Mouse (Mus musculus) left cerebral cortex, adult 2 months (tissue): Measurements from ENCODE around the gene Acbd6. TPM values are rescaled to one million over a fixed set of nuclear protein-coding genes. Genes with fewer than 3 reads are reported as not detected.

Experiments used
- DNase-seq, 2 experiments: peaks; one replicate each; pipeline ENCODE4 v3.0.0; 2021 to 2022; ENCODE audit warnings: low spot score in 2 of 2, mixed read lengths in 1 of 2; ENCODE audit errors: extremely low spot score in 1 of 2
- H3K27ac ChIP-seq: fragments of 200-600 bp; 2 replicates; pipeline ENCODE4 v1.8.1; 2022
- H3K4me3 ChIP-seq: fragments of 200-600 bp; 2 replicates; pipeline ENCODE4 v1.8.1; 2022
- CTCF ChIP-seq: fragments of 200-600 bp; IDR thresholded peaks from 2 replicates; pipeline ENCODE4 v1.8.1; 2022; ENCODE audit warnings: antibody characterized with exemption, mild to moderate bottlenecking, moderate library complexity
- intact Hi-C: fragments of 180-260 bp; cut with DNase I; formaldehyde crosslinking; loops from one replicate; pipeline ENCODE4 v1.15.1; 2025
- total RNA-seq, 2 experiments: library from RNA; stranded (reverse); gene quantifications; 2 replicates each; pipeline ENCODE4 v1.2.3; 2021

The Acbd6 gene
- total RNA-seq, 2 experiments from 2014 or later = 95.6 to 101 TPM

- intact Hi-C loops = no loop called here
- H3K27ac ChIP-seq = no peak overlapping the region
- peak; percentile 13; the same call in 1 of the 2 replicates for TF ChIP-seq CTCF
- no peak overlapping the region for H3K4me3 ChIP-seq
- DNase-seq = no peak
Measured at GRCm38 (mm10) chr1:155614426-155614825, 56.5 kb downstream of the Acbd6 start.

GRCm38 (mm10) chr1:155621075-155621474 is 63.2 kb downstream of the Acbd6 start:
- H3K27ac ChIP-seq = no peak overlapping the region
- intact Hi-C loops = no loop called here
- no peak overlapping the region for H3K4me3 ChIP-seq
- no peak for DNase-seq
- no peak for TF ChIP-seq CTCF

GRCm38 (mm10) chr1:155623192-155623591 is 65.3 kb downstream of the Acbd6 start:
- H3K27ac ChIP-seq = no peak overlapping the region
- TF ChIP-seq CTCF = no peak
- intact Hi-C loops = no loop called here
- DNase-seq = no peak
- H3K4me3 ChIP-seq = no peak overlapping the region

- no peak overlapping the region for H3K4me3 ChIP-seq
- intact Hi-C loops = no loop called here
Measured at GRCm38 (mm10) chr1:155627746-155628145, 69.8 kb downstream of the Acbd6 start.

GRCm38 (mm10) chr1:155636648-155637047 is 78.7 kb downstream of the Acbd6 start:
- Histone ChIP-seq H3K27ac (no peak overlapping the region), H3K4me3 (no peak overlapping the region)
- no peak for DNase-seq
- no peak for TF ChIP-seq CTCF
- intact Hi-C loops = no loop called here

More at GRCm38 (mm10) chr1:155627746-155628145, 69.8 kb downstream of the Acbd6 start:
- no peak for DNase-seq
- no peak for TF ChIP-seq CTCF
- H3K27ac ChIP-seq = no peak overlapping the region

GRCm38 (mm10) chr1:155645816-155646215 is 87.9 kb downstream of the Acbd6 start:
- intact Hi-C loops = no loop called here
- TF ChIP-seq CTCF = no peak
- DNase-seq = no peak
- no peak overlapping the region for H3K4me3 ChIP-seq
- no peak overlapping the region for H3K27ac ChIP-seq

GRCm38 (mm10) chr1:155646345-155647307 is 88.7 kb downstream of the Acbd6 start:
- Histone ChIP-seq H3K4me3 (no peak overlapping the region), H3K27ac (no peak overlapping the region)
- no peak for TF ChIP-seq CTCF
- intact Hi-C loops = no loop called here
- no peak for DNase-seq

GRCm38 (mm10) chr1:155650121-155650846 is 92.4 kb downstream of the Acbd6 start:
- H3K27ac ChIP-seq = no peak overlapping the region
- TF ChIP-seq CTCF = no peak
- H3K4me3 ChIP-seq = no peak overlapping the region
- intact Hi-C loops = no loop called here
- no peak for DNase-seq

- intact Hi-C loops = no loop called here
- no peak for DNase-seq
- TF ChIP-seq CTCF = no peak
- Histone ChIP-seq H3K4me3 (no peak overlapping the region), H3K27ac (no peak overlapping the region)
Measured at GRCm38 (mm10) chr1:155654961-155655360, 97.0 kb downstream of the Acbd6 start.

- no peak for TF ChIP-seq CTCF
- H3K4me3 ChIP-seq = no peak overlapping the region
- DNase-seq = no peak
- intact Hi-C loops = no loop called here
- no peak overlapping the region for H3K27ac ChIP-seq
Measured at GRCm38 (mm10) chr1:155656321-155656720, 98.4 kb downstream of the Acbd6 start.

- H3K27ac ChIP-seq = no peak overlapping the region
- H3K4me3 ChIP-seq = no peak overlapping the region
- intact Hi-C loops = no loop called here
- no peak for TF ChIP-seq CTCF
- no peak for DNase-seq
Measured at GRCm38 (mm10) chr1:155663994-155664393, 106.1 kb downstream of the Acbd6 start.

GRCm38 (mm10) chr1:155675570-155675969 is 117.7 kb downstream of the Acbd6 start:
- DNase-seq = no peak
- no peak for TF ChIP-seq CTCF
- intact Hi-C loops = no loop called here
- Histone ChIP-seq H3K4me3 (no peak overlapping the region), H3K27ac (no peak overlapping the region)
